Mouse (Mus musculus): ENCODE data around the gene Wdr83os. TPM values are rescaled to one million over a fixed set of nuclear protein-coding genes. Genes with fewer than 3 reads are reported as not detected.
"Not testable (repeated sequence)": the region's sequence is repeated elsewhere in the genome, so short reads cannot be mapped to it uniquely, and the experiment has no call there.

The Wdr83os gene
- polyA plus RNA-seq, 1 experiment, result 166 TPM

- Histone ChIP-seq H3K27me3 (ENCODE audit: control insufficient read depth, insufficient read depth, insufficient read length) (no peaks in the 10 kb centered on the region), H3ac (ENCODE audit: control insufficient read depth, insufficient read length) (no peak overlapping the region), H3K4me3 (no peak overlapping the region), H3K36me3 (ENCODE audit: control insufficient read depth, insufficient read depth) (no peaks in the 10 kb centered on the region), H3K79me2 (ENCODE audit: control insufficient read depth, insufficient read depth) (no peaks in the 10 kb centered on the region), H3K4me2 (ENCODE audit: low read depth) (no peak overlapping the region)
- TF ChIP-seq TCF3 (IDR thresholded peaks at IDR 0.05; ENCODE audit: insufficient read length, low read depth) (no peak), POLR2A (IDR thresholded peaks at IDR 0.05; ENCODE audit: insufficient read length, low read depth) (no peak)
Measured at GRCm38 (mm10) chr8:85115501-85115900, 35.0 kb downstream of the Wdr83os start.

GRCm38 (mm10) chr8:85116984-85117383 is 36.4 kb downstream of the Wdr83os start:
- no peaks in the 10 kb centered on the region for H3K27me3 ChIP-seq (ENCODE audit: control insufficient read depth, insufficient read depth, insufficient read length)
- no peak overlapping the region for H3K4me2 ChIP-seq (ENCODE audit: low read depth)
- no peak overlapping the region for H3ac ChIP-seq (ENCODE audit: control insufficient read depth, insufficient read length)
- H3K79me2 ChIP-seq (ENCODE audit: control insufficient read depth, insufficient read depth), result no peaks in the 10 kb centered on the region
- TF ChIP-seq USF1 (IDR thresholded peaks at IDR 0.05; ENCODE audit: low read depth) (no peak), MAX (IDR thresholded peaks at IDR 0.05; ENCODE audit: low read depth) (no peak), REST (IDR thresholded peaks at IDR 0.05; ENCODE audit: insufficient read depth, insufficient read length) (no peak), POLR2AphosphoS2 (IDR thresholded peaks at IDR 0.05; ENCODE audit: insufficient read length, low read depth) (no peak), TCF3 (IDR thresholded peaks at IDR 0.05; ENCODE audit: insufficient read length, low read depth) (no peak)
- no peak overlapping the region for H3K4me3 ChIP-seq
- no peaks in the 10 kb centered on the region for H3K36me3 ChIP-seq (ENCODE audit: control insufficient read depth, insufficient read depth)

GRCm38 (mm10) chr8:85119052-85119981 is 38.8 kb downstream of the Wdr83os start:
- no peaks in the 10 kb centered on the region for H3K27me3 ChIP-seq (ENCODE audit: control insufficient read depth, insufficient read depth, insufficient read length)
- no peaks in the 10 kb centered on the region for H3K36me3 ChIP-seq (ENCODE audit: control insufficient read depth, insufficient read depth)
- no peaks in the 10 kb centered on the region for H3K79me2 ChIP-seq (ENCODE audit: control insufficient read depth, insufficient read depth)
- H3K4me2 ChIP-seq (ENCODE audit: low read depth), result peak overlapping the region; percentile 40
- H3ac ChIP-seq (ENCODE audit: control insufficient read depth, insufficient read length), result no peak overlapping the region
- TF ChIP-seq MAX (IDR thresholded peaks at IDR 0.05; ENCODE audit: low read depth), result no peak
- TF ChIP-seq SRF (IDR thresholded peaks at IDR 0.05; ENCODE audit: control insufficient read depth, insufficient read length, low read depth), result peak; percentile 8
- no peak for TF ChIP-seq E2F4 (IDR thresholded peaks at IDR 0.05; ENCODE audit: insufficient read depth)
- no peak overlapping the region for H3K4me3 ChIP-seq

GRCm38 (mm10) chr8:85120251-85120650 is 39.7 kb downstream of the Wdr83os start:
- not testable (repeated sequence) for H3K4me3 ChIP-seq; H3K27me3 ChIP-seq (ENCODE audit: control insufficient read depth, insufficient read depth, insufficient read length); H3K79me2 ChIP-seq (ENCODE audit: control insufficient read depth, insufficient read depth); H3ac ChIP-seq (ENCODE audit: control insufficient read depth, insufficient read length); H3K4me2 ChIP-seq (ENCODE audit: low read depth); H3K36me3 ChIP-seq (ENCODE audit: control insufficient read depth, insufficient read depth)

GRCm38 (mm10) chr8:85122995-85123394 is 42.5 kb downstream of the Wdr83os start, which contains the start of gene Zfp791:
Zfp791 (minus strand) TSS chr8:85123095.
- Histone ChIP-seq H3K79me2 (ENCODE audit: control insufficient read depth, insufficient read depth) (no peaks in the 10 kb centered on the region), H3ac (ENCODE audit: control insufficient read depth, insufficient read length) (no peak within 1 kb of the TSS), H3K27me3 (ENCODE audit: control insufficient read depth, insufficient read depth, insufficient read length) (no peaks in the 10 kb centered on the region), H3K4me2 (ENCODE audit: low read depth) (no peak within 1 kb of the TSS), H3K4me3 (no peak within 1 kb of the TSS), H3K36me3 (ENCODE audit: control insufficient read depth, insufficient read depth) (no peaks in the 10 kb centered on the region)
- TF ChIP-seq POLR2AphosphoS2 (IDR thresholded peaks at IDR 0.05; ENCODE audit: insufficient read length, low read depth) (no peak), TCF12 (IDR thresholded peaks at IDR 0.05; ENCODE audit: insufficient read depth, poor library complexity, severe bottlenecking) (no peak), E2F4 (IDR thresholded peaks at IDR 0.05; ENCODE audit: insufficient read depth) (no peak), MYOG (IDR thresholded peaks at IDR 0.05; ENCODE audit: control insufficient read depth in 1 of 3, insufficient read depth in 1 of 3, insufficient read length in 2 of 3, low read depth in 2 of 3) (no peak), TCF3 (IDR thresholded peaks at IDR 0.05; ENCODE audit: insufficient read length, low read depth) (no peak), CEBPB (IDR thresholded peaks at IDR 0.05; ENCODE audit: insufficient read depth, poor library complexity, severe bottlenecking) (no peak), REST (IDR thresholded peaks at IDR 0.05; ENCODE audit: insufficient read depth, insufficient read length) (no peak), MAX (IDR thresholded peaks at IDR 0.05; ENCODE audit: low read depth) (no peak), USF1 (IDR thresholded peaks at IDR 0.05; ENCODE audit: low read depth) (no peak)

- Histone ChIP-seq H3K27me3 (ENCODE audit: control insufficient read depth, insufficient read depth, insufficient read length) (no peaks in the 10 kb centered on the region), H3K4me2 (ENCODE audit: low read depth) (no peak overlapping the region), H3K4me3 (no peak overlapping the region), H3ac (ENCODE audit: control insufficient read depth, insufficient read length) (no peak overlapping the region), H3K79me2 (ENCODE audit: control insufficient read depth, insufficient read depth) (no peaks in the 10 kb centered on the region), H3K36me3 (ENCODE audit: control insufficient read depth, insufficient read depth) (no peaks in the 10 kb centered on the region)
- TF ChIP-seq E2F4 (IDR thresholded peaks at IDR 0.05; ENCODE audit: insufficient read depth), result no peak
Measured at GRCm38 (mm10) chr8:85123691-85124090, 43.2 kb downstream of the Wdr83os start.

Other genes with a start within 250 kb of the Wdr83os start
- 21.8 TPM for gene Gadd45gip1, start 249.2 kb upstream of the Wdr83os start, polyA plus RNA-seq (2012; fragmentation: generic; extraction: Trizol)
- gene Rad23a, start 240.1 kb upstream of the Wdr83os start, polyA plus RNA-seq (2012; fragmentation: generic; extraction: Trizol), result 139 TPM
- 385 TPM for gene Calr, start 233.8 kb upstream of the Wdr83os start, polyA plus RNA-seq (2012; fragmentation: generic; extraction: Trizol)
- 73.3 TPM for gene Farsa, start 223.8 kb upstream of the Wdr83os start, polyA plus RNA-seq (2012; fragmentation: generic; extraction: Trizol)
- gene Syce2, start 208.6 kb upstream of the Wdr83os start, polyA plus RNA-seq (2012; fragmentation: generic; extraction: Trizol), result 2.3 TPM
- 20.9 TPM for gene Gcdh, start 186.8 kb upstream of the Wdr83os start, polyA plus RNA-seq (2012; fragmentation: generic; extraction: Trizol)
- gene Klf1, start 178.8 kb upstream of the Wdr83os start, polyA plus RNA-seq (2012; fragmentation: generic; extraction: Trizol), result 0.10 TPM
- 9.2 TPM for gene Dnase2a, start 172.2 kb upstream of the Wdr83os start, polyA plus RNA-seq (2012; fragmentation: generic; extraction: Trizol)
- gene Mast1, start 143.4 kb upstream of the Wdr83os start, polyA plus RNA-seq (2012; fragmentation: generic; extraction: Trizol), result not detected
- gene Rtbdn, start 133.7 kb upstream of the Wdr83os start, polyA plus RNA-seq (2012; fragmentation: generic; extraction: Trizol), result not detected
- not detected for gene Gm49661, start 111.3 kb upstream of the Wdr83os start, polyA plus RNA-seq (2012; fragmentation: generic; extraction: Trizol)
- 432 TPM for gene Prdx2, start 111.2 kb upstream of the Wdr83os start, polyA plus RNA-seq (2012; fragmentation: generic; extraction: Trizol)
- 74.1 TPM for gene Rnaseh2a, start 111.0 kb upstream of the Wdr83os start, polyA plus RNA-seq (2012; fragmentation: generic; extraction: Trizol)
- gene Junb, start 102.0 kb upstream of the Wdr83os start, polyA plus RNA-seq (2012; fragmentation: generic; extraction: Trizol), result 140 TPM
- 9.3 TPM for gene Hook2, start 90.1 kb upstream of the Wdr83os start, polyA plus RNA-seq (2012; fragmentation: generic; extraction: Trizol)
- gene Best2, start 66.2 kb upstream of the Wdr83os start, polyA plus RNA-seq (2012; fragmentation: generic; extraction: Trizol), result not detected
- 204 TPM for gene Asna1, start 55.5 kb upstream of the Wdr83os start, polyA plus RNA-seq (2012; fragmentation: generic; extraction: Trizol)
- 198 TPM for gene Trir, start 53.9 kb upstream of the Wdr83os start, polyA plus RNA-seq (2012; fragmentation: generic; extraction: Trizol)
- gene Tnpo2, start 43.8 kb upstream of the Wdr83os start, polyA plus RNA-seq (2012; fragmentation: generic; extraction: Trizol), result 46.3 TPM
- gene Fbxw9, start 20.7 kb upstream of the Wdr83os start, polyA plus RNA-seq (2012; fragmentation: generic; extraction: Trizol), result 26.8 TPM
- 0.31 TPM for gene Gm5741, start 12.8 kb upstream of the Wdr83os start, polyA plus RNA-seq (2012; fragmentation: generic; extraction: Trizol)
- gene Dhps, start 9.0 kb upstream of the Wdr83os start, polyA plus RNA-seq (2012; fragmentation: generic; extraction: Trizol), result 86.7 TPM
- gene Wdr83, start 566 bp downstream of the Wdr83os start, polyA plus RNA-seq (2012; fragmentation: generic; extraction: Trizol), result 26.8 TPM
- gene Man2b1, start 2.5 kb downstream of the Wdr83os start, polyA plus RNA-seq (2012; fragmentation: generic; extraction: Trizol), result 7.6 TPM
- gene Zfp791, start 42.4 kb downstream of the Wdr83os start, polyA plus RNA-seq (2012; fragmentation: generic; extraction: Trizol), result not detected
- not detected for gene Cks1brt, start 71.2 kb downstream of the Wdr83os start, polyA plus RNA-seq (2012; fragmentation: generic; extraction: Trizol)
- gene Olfr371, start 145.2 kb downstream of the Wdr83os start, polyA plus RNA-seq (2012; fragmentation: generic; extraction: Trizol), result not detected
- 13.2 TPM for gene Orc6, start 218.9 kb downstream of the Wdr83os start, polyA plus RNA-seq (2012; fragmentation: generic; extraction: Trizol)
- 52.1 TPM for gene Vps35, start 219.1 kb downstream of the Wdr83os start, polyA plus RNA-seq (2012; fragmentation: generic; extraction: Trizol)